Mouse (Mus musculus): Measurements from ENCODE around the gene Prkaa1.
"Not testable (repeated sequence)": the region's sequence is repeated elsewhere in the genome, so short reads cannot be mapped to it uniquely, and the experiment has no call there.

Prkaa1 gene

DNA sequence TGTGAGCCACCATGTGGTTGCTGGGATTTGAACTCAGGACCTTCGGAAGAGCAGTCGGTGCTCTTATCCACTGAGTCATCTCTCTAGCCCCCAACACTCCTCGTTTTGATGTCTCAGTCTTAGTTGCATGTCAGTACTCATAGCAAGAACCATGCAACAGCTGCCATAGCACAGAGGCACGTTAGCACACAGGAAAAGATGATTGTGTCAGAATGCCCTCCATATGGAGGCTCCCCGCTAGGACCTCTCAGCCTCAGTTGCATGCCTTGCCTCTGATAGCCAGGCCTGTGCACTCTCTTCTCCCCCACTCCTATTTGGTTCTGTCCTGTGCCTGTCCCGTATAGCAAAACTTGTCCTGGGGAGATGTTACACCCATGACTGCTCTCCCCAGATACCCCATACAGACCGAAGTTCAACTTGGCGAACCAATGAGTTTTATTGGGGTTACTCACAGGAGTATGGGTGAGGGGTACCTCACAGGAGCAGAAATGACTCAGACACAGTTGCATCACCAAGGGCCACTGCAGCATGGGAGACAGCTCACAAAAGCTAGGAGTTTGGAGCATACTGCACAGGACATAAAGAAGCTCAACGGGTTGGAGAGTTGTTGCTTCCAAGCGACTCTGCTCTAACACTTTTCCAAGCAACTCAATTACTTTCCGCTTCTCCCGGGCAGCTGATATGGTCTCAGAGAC is 14.4 kb upstream of the Prkaa1 start:
- no peak for DNase-seq (ENCODE audit: low read depth, low spot score)

DNA sequence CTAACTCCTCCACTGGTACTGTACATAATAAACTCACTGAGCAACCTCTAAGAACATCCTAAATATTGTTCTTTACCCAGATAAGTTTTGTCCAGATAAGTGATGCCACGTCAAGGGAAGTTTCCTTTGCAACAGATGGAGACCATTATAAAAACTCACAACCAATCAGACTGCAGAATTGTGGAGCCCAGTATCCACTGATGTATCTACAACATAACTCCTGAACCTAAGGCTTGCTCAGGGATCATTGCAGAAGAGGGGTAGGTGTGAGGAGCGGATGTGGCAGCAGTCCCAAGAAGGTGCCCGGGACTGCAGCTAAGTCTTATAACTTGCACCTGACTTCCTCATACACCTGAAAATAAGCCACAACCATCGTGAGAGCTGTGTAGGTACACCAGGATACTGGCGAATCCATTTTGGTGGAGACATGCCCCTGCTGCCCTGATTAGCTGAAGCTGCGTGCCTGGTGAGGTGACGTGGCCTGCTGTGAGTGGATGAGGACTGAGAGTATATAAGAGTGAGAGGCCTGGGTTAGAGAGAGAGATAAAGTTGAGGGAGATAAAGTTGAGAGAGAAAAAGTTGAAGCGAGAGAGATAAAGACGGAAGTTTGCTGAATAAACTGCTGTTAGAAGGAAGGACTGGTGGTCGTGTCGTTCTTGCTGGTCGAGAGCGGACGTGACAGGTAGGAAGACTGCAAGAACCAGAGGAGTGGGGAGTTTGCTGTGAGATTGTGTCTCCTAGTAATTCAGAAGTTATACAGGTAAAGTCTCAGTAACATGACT is 12.6 kb upstream of the Prkaa1 start:
- DNase-seq (ENCODE audit: low read depth, low spot score) = not testable (repeated sequence)

DNA sequence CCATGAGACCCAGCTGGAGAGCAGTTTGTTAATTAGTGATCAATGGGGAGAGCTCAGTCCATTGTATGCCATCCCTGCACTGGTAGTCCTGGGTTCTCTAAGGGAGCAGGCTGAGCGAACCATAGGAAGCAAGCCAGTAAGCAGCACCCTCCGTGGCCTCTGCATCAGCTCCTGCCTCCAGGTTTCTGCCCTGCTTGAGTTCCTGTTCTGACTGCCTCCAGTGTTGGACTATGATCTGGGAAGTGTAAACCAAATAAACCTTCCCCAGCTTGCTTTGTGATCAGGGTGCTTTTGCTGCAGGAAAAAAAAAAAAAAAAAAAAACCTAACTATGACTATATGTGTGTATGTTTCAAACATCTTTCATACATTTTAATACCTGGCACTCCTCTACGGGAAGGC is 10.4 kb upstream of the Prkaa1 start:
- no peak for DNase-seq (ENCODE audit: low read depth, low spot score)

DNA sequence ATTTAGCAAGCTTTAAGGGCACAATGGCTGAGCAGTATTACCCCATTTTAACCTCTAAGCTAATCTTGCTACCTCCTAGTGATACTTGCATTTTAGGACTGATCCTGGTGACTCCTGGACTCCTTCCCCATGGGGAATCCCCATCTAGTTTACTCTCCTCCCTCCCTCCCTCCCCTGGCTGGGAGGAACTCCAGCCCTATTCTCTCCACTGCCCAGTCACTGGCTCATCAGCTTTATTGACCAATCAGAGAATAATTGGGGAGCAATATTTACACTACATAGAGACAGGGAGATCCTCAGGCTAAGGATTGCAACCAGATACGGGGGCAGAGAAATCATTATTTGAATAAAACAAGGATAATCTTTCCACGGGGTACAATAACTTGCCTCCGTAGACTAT is 9.5 kb upstream of the Prkaa1 start:
- DNase-seq (ENCODE audit: low read depth, low spot score) = no peak

DNA sequence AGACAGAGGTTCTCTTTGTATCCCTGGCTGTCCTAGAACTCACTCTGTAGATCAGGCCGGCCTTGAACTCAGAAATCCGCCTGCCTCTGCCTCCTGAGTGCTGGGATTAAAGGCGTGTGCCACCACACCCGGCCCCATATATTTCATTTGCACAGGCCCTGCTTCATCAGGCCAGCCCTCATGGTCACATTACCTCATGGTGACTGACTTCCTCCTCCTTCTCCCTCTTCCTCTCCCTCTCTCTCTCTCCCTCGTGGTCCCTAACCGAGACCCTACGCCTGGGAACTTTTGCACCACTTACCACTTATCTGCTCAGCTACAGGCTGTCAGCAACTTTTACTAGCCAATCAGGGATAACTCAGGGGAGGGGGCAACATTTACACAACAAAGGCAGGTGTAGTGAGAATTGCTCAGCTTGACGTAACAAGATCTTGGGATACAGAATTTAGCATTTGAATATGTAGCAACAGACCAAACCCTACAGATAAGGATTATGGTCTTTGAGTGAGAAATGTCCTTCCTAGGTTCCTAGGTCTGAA is 8.6 kb upstream of the Prkaa1 start:
- DNase-seq (ENCODE audit: low read depth, low spot score) = no peak

DNA sequence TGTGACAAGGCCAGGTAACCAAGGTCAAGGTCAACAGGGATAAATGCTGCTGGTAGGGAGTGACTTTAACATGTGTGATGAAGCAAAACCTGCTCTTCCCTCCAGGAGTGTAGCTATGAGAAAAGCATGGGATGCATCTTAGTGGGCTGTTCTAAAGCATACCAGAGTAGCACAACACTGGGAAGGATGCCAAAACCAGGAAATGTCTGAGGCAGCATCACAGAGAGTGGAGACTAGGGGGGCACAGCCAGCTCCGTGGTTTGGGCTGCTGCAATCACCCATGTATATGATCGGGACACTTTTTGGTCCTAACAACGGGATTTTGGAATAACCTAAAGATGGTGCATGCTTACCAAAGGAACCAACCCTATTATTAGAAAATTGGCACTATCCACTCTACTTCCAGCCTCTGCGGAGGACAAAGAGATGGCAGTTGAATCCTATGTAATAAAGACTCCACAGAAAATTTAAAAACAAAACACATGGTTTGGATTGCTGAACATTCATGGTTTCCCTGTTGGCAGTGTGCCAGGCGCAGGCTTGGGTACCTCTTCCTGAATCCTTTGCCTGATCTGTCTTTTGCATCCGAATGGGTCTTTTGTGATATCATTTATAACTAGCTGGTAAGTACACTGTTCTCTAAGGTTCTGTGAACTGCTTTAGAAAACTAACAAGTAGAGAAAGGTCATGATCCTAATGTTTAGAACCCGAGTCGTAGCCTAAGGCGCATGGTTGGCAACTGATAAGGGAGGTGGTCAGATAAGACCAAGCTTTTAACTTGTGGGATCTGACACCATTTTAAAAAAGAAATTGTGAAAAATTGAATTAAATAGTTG is 5.4 kb upstream of the Prkaa1 start:
- no peak for DNase-seq (ENCODE audit: low read depth, low spot score)

DNA sequence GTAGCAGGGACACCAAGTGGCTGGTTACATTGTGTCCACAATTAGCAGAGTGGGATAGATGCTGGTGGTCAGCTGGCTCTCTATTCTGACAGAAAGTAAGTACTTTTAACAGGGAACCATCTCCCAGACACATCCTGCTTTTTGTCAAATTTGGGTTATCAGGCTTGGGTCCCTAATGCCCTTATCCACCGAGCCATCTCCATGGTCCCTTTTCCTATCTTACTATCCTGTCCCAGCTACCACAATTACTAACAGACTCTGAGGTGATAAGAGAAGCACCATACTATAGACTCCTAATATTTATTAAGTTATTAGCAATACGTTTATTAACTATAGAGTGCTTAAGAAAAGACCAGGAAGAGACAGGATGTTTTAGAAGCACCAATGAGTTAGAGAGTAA is 4.3 kb upstream of the Prkaa1 start:
- DNase-seq (ENCODE audit: low read depth, low spot score) = no peak

DNA sequence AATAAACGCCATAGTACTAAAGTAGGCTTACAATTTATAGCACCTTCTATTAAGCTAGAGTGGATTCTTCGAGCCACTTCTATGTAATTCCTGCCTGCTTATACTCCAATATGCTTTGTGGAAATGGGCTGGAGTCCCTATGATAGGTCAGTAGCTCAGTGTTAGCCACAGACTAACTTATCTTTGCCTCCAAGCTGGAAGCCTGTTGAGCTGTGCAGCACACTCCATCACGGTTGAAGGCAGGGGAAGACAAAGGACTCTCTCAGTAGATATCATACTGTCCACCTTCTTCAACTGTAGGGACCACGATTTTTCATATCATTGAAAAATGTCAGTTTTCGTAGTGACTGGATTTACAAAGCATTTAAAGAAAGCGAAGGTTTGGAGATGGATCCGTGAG is 3.8 kb upstream of the Prkaa1 start:
- DNase-seq (ENCODE audit: low read depth, low spot score) = no peak

DNA sequence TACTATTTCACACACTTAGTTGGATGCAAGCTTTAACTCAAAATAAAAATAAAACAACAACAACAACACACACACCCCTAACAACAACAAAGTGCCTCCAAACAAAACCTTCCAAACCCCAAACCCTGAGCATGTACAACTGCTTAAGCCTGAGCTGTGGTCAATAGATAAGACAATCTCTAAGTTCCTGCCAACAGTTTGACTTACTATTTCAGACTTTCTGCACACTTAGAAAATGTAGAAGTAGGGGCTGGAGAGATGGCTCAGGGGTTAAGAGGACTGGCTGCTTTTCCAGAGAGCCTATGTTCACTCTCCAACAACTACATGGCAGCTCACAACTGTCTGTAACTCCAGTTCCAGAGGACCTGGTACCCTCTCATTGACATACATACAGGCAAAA is 3.3 kb upstream of the Prkaa1 start:
- no peak for DNase-seq (ENCODE audit: low read depth, low spot score)

DNA sequence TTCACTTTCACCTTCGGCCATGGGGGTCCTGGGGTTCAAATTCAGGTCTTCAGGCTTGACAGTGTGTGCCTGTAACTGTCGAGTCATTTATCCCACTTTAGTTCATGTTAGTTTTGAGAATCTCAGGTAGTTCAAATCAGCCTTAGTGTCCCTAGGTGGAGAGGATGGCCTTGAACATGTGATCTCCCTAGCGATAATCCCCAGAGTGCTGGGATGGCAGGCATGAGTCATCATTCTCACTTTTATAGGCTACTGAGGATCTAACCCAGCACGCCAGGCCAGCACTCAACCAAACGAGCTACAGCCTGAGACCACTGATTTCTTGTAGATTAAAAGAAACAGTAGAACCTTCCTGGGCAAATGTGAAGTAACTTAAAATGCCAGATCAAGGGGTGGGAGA is 1.6 kb upstream of the Prkaa1 start:
- DNase-seq (ENCODE audit: low read depth, low spot score) = no peak

DNA sequence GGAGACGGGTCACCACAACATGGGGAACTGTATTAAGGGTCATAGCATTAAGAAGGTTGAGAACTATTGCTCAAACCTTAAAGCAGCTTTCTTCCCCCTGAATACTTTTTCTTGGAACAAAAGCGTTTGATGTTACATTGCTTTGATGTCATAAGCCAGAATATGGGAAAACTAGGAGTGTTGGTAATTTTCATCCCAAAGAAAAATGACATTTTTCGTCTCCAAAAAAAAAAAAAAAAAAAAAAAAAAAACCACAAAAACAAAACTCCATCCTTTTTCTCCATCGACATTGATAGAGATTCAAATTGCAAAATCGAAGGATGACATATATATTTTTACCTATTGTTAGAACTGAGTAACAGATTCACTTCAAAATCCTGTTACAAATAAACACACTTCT is 947 bp upstream of the Prkaa1 start:
- DNase-seq (ENCODE audit: low read depth, low spot score) = no peak

DNA sequence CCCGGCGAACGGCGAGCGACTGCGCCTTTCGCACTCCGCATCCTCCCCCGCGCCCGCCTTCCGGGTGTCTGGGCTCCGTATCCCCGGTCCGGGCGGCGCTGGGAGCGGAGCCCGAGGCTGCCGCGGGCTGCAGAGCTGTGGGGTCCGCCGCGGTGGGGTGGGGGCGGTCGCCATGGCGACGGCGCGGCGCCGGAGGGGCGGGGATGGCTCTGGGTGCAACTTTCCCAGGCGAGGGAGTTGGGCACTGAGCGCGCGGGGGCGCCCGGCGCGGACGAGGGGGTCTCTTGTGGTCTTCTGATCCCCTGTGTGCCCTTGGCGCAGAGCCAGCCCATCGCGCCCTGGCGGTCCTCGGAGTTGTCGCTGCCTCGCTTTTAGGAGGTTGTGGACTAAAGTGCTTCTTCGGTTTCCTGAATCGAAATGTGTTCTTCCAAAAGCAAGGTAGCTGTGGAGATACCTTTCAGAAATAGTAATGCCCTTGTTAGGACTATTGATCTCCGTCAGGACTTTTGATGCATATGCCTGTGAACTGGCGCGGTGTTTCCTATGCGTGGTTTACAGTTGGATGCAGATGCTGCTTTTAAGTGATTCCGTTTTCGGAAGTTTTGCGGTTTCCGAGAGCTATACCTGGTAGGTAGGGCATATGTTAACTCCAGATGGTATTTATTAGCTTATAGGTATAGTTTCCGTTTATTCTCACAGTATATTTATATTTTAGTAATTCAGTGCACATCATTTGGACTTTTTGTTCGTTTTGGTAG is 539 bp downstream of the Prkaa1 start:
- DNase-seq (ENCODE audit: low read depth, low spot score) = no peak

DNA sequence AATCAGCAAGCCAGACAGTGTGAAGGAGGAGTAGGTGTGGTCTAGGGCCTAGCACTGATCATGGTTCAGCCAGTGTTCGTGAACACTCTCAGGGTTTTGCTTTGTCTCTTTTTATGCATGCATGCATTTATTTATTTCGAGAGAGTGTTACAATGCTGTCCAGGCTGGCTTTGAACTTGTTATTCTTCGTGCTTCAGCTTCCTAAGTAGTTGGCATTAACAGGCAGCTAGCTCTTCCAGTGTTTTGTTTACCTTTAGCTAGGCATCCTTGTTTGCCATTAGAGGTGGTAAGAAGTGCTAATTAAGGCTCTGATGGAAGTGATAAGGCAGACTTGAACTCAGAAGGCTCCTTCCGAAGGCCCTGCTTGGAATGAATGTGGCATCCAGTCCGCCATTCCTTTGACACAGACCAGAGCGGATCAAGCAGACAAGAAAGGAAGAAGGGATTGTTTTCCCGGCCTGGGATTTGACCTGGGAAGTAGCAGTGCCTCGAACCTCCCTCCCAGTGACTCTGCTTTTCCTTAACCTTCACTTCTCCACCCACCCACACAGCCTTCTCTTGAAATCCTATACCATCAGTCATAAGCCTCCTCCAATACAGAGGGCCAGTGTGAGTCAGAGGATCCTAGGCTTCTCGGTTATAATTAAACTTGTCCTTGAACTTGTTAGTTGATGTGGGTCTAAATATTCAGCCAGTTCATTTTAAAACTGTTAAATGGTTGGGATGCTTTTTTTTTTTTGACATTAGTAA is 1.7 kb downstream of the Prkaa1 start:
- peak; percentile 34 for DNase-seq (ENCODE audit: low read depth, low spot score)

DNA sequence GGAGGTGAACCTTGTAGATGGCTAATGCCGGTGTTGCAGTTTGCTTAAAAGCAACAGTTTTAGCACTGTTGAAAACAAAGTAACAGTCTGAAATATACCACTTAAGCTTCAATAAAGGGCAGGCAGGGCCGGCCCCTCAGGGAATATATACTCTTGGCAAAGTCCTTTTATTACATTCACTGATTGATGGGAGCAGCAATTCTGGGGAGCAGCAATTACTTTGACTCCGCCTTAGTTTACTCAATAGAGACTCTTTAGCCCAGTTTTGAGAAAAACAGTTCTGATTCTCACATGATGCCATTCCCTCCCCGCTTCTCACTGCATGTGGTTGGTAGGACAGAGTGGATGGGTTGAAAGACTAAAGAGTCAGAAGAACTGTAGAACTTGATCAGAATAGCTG is 5.5 kb downstream of the Prkaa1 start:
- DNase-seq (ENCODE audit: low read depth, low spot score) = no peak

DNA sequence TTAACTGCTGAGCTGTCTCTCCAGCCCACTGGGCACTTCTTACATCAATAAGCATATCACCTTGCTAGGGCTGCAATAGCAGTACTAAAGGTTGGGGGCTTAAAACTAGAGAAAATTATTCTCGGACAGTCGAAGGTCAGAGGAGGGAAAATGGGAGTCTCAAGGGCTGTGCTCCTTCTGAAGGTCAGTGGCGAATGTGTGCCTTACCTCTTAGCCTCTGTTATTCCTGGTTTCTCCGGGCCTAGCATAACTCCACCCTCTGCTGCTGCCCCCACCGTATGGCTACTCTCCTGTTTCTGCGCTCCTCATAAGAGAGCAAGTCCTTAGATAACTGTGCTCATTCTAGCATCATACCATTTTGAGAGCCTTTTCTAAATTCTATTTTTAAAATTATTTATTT is 8.5 kb downstream of the Prkaa1 start:
- DNase-seq (ENCODE audit: low read depth, low spot score) = no peak

DNA sequence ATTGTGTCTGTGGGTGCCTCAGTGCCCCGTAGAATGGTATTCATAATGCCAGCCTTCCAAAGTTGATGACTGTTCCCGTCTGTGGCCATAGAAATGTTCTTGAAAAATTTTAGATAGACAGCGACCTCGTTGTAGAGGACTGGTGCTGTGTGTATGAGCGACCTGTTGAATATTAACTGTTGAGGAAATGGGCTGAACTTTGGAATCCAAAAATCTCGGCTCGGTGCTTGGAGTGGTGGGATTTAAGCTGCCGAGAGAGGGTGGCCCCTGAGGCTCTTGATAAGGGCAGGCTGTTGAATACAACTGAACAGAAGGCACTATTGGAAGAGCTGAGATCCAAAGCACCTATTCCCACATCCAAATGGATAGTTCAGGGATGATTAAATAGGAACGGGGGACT is 11.0 kb downstream of the Prkaa1 start:
- DNase-seq (ENCODE audit: low read depth, low spot score) = no peak

DNA sequence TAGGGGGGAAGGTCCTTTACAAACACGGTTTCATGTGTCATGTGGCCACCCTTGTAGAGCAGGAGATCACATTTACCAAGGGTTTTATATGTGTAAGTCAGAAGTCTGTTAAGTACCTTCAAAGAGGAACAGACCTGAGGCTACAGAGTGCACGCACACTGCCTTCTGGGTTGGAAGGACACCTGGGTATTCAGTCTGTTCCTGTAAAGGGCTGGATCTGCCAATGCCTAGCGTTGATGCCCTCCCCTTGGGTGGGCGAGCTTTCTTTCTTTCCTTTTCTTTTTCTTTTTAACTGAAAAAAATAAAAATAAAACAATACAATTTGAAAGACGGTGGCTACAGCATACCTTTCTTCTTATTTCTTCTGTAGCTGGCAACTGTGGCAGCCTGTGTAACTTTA is 11.4 kb downstream of the Prkaa1 start:
- no peak for DNase-seq (ENCODE audit: low read depth, low spot score)

DNA sequence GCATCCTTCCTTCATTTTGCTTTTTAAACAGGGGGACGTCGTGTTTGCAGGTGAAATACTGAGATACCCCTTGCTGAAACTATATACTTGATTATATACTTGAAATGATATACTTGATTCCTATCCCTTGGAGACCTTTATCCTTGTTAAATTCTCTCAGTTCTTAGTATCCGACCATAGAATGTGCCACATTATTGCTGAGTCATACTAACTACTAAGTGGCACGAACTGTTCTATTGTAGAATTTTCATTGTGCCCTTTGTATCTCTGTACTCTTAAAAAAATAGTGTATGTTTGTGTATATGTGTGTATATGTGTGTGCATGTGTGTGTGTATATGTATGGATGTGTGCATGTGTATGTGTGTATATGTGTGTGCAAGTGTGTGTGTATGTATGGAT is 12.7 kb downstream of the Prkaa1 start:
- no peak for DNase-seq (ENCODE audit: low read depth, low spot score)

DNA sequence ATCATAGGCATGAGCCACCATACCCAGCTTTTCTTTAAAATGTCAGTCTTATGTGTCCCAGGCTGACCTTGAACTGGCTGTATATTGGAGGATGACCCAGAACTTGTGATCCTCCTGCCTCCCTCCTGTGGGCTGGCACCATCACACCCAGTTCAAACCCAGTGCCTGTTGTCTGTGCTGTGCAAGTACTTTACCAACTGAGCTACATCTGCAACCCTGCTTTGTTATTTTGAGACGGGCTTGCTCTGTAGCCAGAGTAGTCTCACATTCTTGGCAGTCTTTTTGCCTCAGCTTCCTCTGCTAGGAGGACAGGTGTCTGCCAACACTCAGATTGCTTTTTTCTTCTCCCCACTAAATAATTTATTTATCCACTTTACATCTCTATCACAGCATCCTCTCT is 13.7 kb downstream of the Prkaa1 start:
- DNase-seq (ENCODE audit: low read depth, low spot score) = peak; percentile 39

DNA sequence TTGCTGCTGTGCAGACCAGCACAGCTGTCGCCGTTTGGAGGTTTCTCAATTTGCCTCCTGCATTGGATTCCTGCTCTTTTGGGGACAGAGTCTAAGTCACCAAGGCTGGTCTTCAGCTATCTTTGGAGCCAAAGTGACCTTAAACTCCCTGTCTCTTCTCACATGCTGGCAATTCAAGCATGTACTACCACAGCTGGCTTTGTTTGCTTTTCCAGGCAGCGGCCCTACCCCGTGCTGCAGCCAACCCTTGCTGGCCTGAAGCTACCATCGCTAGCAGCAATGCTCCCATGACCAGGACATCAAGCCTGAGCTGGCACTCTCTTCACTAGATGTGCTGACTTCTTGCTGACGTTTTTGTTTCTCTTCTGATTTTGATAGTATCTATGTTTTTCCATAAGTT is 15.2 kb downstream of the Prkaa1 start:
- DNase-seq (ENCODE audit: low read depth, low spot score) = peak; percentile 27
